Mouse (Mus musculus) G1E (cell line): ENCODE measurements around the gene Grm7.

ENCODE experiments used
- CTCF ChIP-seq: IDR thresholded peaks from 2 replicates; pipeline ENCODE4 v1.5.1; 2012; ENCODE audit warnings: low read depth, low read length, inconsistent platforms, mixed read lengths
- GATA2 ChIP-seq: IDR thresholded peaks from 2 replicates; pipeline ENCODE4 v1.6.1; 2012; ENCODE audit warnings: low read depth, low read length, inconsistent platforms, borderline replicate concordance
- TAL1 ChIP-seq: conservative IDR thresholded peaks from 2 replicates; pipeline ENCODE4 v1.6.1; 2012; ENCODE audit warnings: low read depth, low read length, inconsistent platforms, mixed read lengths

DNA sequence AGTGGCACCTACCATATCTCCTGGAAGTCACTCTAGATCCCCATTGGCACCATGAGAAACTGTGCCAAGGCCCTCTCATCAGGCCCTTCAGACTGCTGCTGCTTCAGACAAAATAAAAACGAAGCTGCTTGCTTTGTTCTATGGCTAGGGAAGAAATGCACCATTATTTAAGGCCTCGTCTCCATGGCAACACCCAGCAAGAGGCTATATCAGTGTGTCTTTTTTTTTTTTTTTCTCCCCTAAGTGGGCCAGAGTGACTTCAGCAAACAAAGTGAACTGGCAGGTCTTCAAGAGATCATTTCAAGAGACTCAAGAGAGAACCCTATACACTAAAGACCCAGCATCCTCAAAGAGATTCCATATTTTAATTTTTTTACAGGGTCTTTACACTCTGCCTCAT, 867.0 kb downstream of the Grm7 start:
- TF ChIP-seq CTCF (no peak), GATA2 (no peak), TAL1 (no peak)
